Mouse (Mus musculus) liver, embryonic 14.5 days (tissue): ENCODE measurements around the gene Rhbg.

Experiments used
- CTCF ChIP-seq: IDR thresholded peaks from 2 replicates; pipeline ENCODE4 v1.5.1; 2016; ENCODE audit warnings: antibody characterized with exemption, low read depth, control low read depth
- EP300 ChIP-seq: IDR thresholded peaks from 2 replicates; pipeline ENCODE4 v1.6.1; 2016; ENCODE audit warnings: antibody characterized with exemption, low read depth

DNA sequence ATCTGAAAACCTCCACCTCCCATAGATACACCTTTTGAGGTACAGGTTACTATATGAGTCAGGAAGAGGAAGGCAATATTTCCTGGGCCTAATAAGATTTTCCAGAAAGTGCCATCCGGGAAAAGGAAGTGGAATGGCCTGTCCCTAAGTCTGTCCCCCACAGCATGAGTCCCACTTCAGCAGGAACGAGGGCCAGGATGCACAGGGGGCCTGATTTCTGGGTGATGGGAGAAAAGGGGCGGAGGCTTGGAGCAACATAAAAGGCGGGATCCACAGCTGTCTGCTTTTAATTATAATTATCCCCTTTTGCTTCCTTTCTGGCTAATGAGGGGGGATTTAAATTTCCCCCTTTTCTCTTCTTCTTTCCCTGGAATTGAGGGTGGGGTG is 49.3 kb downstream of the Rhbg start:
- no peak for TF ChIP-seq CTCF
- TF ChIP-seq EP300, result no peak
